Mouse (Mus musculus) cerebellum, adult (tissue): ENCODE measurements around the gene Arhgap21.
A peak's percentile ranks its signal among the peaks of the same experiment; 100 is the strongest.

ENCODE experiments used
- ATAC-seq: cut with Nextera tagmentation; 2 replicates; pipeline ENCODE4 v1.9.2; 2017; ENCODE audit warnings: mild to moderate bottlenecking, moderate library complexity, mixed read lengths; ENCODE audit not compliant: insufficient number of reproducible peaks, low FRiP score, low TSS enrichment

The Arhgap21 gene

GRCm38 (mm10) chr2:20967101-20967645 is 1.5 kb downstream of the Arhgap21 start:
- ATAC-seq = no peak

DNA sequence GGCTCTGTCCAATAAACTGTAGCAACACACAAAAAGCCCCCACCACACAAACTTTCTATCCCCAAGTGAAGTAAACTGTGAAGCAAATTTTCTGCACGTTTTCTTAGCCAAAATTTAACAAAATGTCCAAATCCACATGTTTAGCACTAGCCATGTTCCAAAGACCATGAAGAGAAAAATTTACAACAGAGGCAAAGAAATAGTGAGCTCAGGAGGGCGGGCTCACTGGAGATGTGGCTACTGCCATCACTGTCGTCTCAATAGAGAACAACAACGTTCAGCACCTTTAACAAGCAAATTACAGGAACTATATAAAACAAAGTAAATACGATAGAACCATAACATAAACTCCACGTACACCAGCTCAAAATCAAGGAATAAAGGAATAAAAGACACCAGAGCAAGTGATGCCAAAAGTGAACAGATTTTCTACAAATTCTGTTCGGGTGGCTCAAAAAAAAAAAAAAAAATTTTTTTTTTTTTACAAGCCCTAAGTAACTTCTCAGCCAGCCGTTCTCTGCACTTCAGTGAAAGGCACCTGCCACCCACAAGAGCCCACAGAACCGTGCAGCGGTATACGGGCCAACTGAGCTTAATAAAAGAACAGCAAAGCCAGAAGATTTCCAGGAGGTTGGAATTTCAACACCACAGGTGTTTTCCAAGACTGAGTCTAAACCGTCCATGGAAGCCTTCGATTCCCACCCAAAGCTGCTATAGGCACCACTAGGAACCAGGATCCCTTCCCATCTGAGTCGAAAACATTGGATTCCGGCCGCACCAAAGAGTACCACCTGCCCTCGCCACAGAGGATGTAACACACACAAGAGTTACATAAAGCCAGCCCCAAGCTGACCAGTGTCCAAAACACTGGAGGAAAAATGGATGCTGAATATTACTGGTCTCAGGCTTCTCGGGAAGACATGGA is 2.2 kb downstream of the Arhgap21 start:
- ATAC-seq = no peak

DNA sequence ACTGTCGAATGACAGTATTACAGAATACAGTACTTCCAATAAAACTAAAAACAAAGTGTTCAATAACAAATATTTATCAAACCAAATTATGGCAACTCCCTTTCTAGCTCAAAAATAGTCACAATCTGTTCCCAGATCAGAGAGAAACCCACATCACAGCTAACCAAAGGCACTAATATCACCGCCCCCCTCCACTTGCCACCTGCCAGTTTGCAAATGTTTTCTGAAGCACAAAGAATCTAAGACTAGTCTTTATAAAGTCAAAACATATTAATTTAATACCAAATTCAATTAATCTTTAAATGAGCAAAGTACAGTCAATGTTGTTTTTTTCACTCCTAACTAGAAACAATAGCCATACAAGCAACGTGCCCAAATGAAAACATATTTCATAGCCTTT is 3.3 kb downstream of the Arhgap21 start:
- ATAC-seq = no peak

- ATAC-seq = no peak
These were observed 4.2 kb downstream of the Arhgap21 start for GRCm38 (mm10) chr2:20964461-20964860.

DNA sequence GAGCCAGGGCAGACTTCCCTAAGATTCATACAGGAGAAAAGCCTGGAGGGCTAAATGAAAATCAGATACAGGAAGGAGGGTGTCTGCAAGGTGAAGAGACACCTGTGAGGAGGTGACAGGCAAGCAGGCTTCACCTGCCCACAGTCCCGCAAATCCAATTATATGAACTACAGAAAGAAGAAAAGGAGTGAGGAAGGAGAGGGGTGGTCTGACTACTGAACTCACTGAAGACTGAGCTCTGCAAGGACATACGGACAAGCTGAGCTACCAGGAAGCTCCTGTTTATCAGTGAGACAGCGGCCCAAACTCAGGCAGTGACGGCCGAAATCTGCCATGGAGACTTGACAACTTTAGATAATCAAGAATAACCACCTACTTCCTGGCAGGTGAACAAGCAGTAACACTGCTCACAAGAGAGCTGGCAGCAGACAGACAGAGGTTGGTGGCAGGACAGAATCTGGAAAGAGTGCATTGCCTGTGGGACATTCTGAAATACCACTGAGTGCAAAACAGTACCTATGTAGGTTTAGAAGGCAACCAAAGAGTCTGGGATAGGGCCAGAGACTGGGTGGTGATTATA is 5.4 kb downstream of the Arhgap21 start:
- ATAC-seq = no peak

- peak; percentile 88 for ATAC-seq
These were observed 6.4 kb downstream of the Arhgap21 start for GRCm38 (mm10) chr2:20962284-20962683.

- ATAC-seq = peak; percentile 63
These were observed 6.9 kb downstream of the Arhgap21 start for GRCm38 (mm10) chr2:20961825-20962224.

- no peak for ATAC-seq
These were observed 7.4 kb downstream of the Arhgap21 start for GRCm38 (mm10) chr2:20961295-20961694.

- ATAC-seq = no peak
These were observed 8.0 kb downstream of the Arhgap21 start for GRCm38 (mm10) chr2:20960668-20961035.

DNA sequence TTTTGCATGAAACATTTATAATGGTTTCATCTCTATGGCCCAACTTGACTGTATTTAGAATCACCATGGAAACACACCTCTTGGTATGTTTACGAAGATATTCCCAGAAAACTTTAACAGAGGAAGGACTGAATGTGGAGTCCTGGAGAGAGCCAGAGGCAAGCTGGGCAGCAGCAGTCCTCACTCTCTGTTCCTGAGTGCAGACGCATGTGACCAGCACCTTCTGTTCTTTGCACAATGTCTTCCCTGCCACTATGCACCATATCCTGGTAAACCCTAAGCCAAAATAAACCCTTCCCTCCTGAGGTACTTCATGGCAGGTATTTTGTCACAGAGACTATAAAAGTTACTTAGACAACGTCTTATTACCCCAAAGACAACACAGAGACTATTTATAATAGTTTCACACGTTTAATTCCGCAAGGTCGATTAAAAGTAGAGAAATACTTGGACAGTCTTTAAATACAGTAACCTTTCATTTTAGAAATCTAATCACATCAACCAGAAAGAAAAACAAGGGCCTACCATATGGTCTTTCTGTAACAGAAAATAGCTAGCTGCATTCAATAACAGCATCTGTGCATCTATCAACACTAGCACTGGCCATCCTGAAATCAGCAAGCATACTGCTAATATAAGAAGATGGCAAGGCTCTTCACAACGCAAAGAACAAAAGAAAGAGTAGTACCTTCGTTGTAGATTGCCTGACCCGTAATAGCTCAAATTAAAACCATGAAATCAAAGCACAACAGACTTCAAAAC is 8.6 kb downstream of the Arhgap21 start:
- ATAC-seq = no peak

DNA sequence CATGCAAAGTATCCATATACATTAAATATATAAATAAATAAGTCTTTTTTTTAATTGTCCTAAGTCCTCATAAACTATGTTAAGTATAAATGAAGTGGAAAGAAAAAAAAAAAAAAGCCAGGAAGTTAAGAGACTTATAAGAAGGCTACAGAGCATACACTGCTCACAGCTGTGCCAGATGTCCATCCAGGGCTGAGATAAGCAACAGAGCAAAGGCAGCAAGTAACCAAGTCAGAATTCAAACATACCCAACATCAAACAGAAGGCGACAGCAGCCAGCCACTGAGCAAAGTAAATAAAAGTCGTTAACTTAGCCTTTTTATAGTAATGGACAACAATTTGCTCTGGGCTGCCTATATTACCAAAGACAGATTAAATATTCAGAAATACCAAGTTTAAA is 9.6 kb downstream of the Arhgap21 start:
- no peak for ATAC-seq

GRCm38 (mm10) chr2:20957995-20958394 is 10.7 kb downstream of the Arhgap21 start:
- ATAC-seq = no peak

GRCm38 (mm10) chr2:20956716-20957115 is 12.0 kb downstream of the Arhgap21 start:
- no peak for ATAC-seq

DNA sequence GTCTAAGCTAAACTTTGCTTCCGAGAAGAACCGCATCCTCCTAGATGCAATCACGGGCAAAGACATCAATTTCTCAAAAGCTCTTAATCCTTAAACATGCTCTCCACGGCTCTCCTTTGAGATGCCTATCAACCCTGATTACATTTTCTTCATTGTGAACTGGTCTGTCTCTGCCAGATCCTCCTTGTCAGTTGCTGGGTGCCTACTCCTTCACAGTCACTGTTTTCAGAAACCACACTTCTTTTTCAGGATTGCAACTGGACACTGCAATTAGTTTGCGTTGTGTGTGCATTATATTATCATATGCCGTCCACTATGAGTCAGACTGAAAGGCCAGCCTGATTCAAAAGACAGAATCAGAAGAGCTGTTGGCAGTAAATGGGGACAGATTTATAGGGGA is 12.7 kb downstream of the Arhgap21 start:
- ATAC-seq = no peak

- ATAC-seq = no peak
These were observed 13.3 kb downstream of the Arhgap21 start for GRCm38 (mm10) chr2:20955376-20955775.

GRCm38 (mm10) chr2:20952716-20953115 is 16.0 kb downstream of the Arhgap21 start:
- no peak for ATAC-seq

DNA sequence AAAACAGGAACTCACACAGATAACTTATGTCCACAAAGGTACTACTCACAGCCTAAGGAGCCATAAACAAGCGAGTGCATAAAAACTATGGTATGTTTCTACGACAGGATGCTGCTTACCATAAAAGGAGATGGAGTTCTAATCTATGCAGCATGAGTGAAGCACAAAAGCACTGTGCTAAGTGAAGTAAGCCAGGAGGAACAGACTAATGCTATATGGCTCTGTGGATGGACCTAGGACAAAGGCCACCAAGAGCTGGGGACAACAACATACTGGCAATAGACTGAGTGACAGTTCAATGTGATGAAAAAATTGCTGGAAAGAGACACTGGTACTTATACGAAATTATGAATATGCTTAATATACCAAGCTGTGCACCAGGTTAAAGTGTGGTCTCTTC is 19.5 kb downstream of the Arhgap21 start:
- ATAC-seq = no peak

GRCm38 (mm10) chr2:20947036-20947435 is 21.6 kb downstream of the Arhgap21 start:
- ATAC-seq = no peak

DNA sequence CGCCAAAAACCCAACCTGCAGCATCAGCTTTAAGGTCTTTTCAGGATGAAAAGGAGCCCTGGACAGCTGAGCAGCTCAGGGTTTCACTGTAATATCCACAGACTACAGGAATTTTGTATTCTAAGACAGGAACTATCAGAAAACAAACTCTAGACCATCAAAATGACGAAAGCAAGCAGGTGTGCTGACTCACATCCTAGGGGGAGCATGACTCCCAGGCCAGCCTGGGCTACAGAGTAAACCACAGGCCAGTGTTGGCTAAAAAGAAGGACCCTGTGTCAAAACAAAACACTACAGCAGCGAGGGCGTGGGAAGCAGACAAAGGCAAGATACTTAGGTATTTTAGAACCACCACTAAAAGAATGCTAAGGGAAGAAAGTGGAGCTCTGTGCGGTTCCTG is 23.1 kb downstream of the Arhgap21 start:
- no peak for ATAC-seq

DNA sequence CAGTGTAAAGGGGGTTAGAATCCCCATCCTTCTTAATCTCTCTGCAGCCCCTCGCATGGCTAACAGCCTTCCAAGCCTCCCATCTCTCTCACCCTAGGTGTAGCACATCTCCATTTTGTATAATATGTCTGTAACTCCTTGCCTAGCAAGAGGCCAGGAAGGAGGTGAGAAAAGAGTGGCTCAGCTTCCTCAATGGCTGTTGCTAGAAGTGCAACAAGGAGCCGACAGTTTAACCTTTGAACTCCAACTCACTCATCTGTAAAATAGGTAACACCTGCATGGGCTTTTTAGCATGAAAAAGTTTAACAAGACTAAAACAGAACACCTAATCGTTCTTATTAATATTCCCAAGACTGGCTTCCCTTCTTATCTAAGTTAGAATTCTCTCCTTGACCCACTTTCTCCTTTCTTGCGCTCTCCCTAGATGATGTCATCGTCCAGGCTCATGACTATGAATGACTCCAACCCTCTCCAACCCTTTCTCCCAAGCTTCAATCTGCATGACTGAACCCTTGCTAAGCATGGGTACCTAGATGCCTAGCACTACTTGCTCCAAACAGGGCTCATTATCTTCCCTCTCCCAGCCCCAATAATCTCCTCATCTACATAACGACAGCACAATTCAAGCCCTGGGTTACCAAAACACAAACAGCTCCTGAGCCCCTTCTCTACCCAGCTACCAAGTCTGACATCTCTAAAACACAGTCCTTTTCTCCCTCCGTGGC is 24.8 kb downstream of the Arhgap21 start:
- ATAC-seq = no peak
